Mouse (Mus musculus) large intestine, adult 2 months (tissue): ENCODE data around the gene Prkce. TPM values are rescaled to one million over a fixed set of nuclear protein-coding genes. Genes with fewer than 3 reads are reported as not detected.

ENCODE experiments used
- DNase-seq: peaks from one replicate; pipeline ENCODE4 v3.0.0-alpha.2; 2012; ENCODE audit warnings: low read depth, low spot score
- WGBS: fragments of 180-500 bp; shearing (Covaris S2); methylation state at CpG from one replicate; pipeline ENCODE4 v1.1.7; 2018; 5-methylcytosine and 5-hydroxymethylcytosine counted together
- polyA plus RNA-seq: library from polyadenylated mRNA; depleted of rRNA; stranded (reverse); fragments of >200 nt; gene quantifications from 2 replicates; pipeline ENCODE4 v1.2.3, GENCODE M21; 2012

Gene Prkce
- polyA plus RNA-seq, 1 experiment: 3.3 TPM

GRCm38 (mm10) chr17:86319967-86320602 lies 152.5 kb downstream of the Prkce start:
- WGBS: 90% methylated on average over 13 of the region's 13 CpGs

GRCm38 (mm10) chr17:86322840-86323239 lies 155.3 kb downstream of the Prkce start:
- no peak for DNase-seq
- WGBS: 39% methylated on average over 5 of the region's 5 CpGs

More at GRCm38 (mm10) chr17:86319967-86320602, 152.5 kb downstream of the Prkce start:
- no peak for DNase-seq

GRCm38 (mm10) chr17:86323310-86323709 lies 155.7 kb downstream of the Prkce start:
- no peak for DNase-seq

GRCm38 (mm10) chr17:86323909-86324686 lies 156.5 kb downstream of the Prkce start:
- WGBS: 64% methylated on average over 6 of the region's 6 CpGs
- no peak for DNase-seq

More at GRCm38 (mm10) chr17:86323310-86323709, 155.7 kb downstream of the Prkce start:
- WGBS: 40% methylated on average over 4 of the region's 4 CpGs

GRCm38 (mm10) chr17:86324756-86325155 lies 157.2 kb downstream of the Prkce start:
- no peak for DNase-seq
- 74% methylated on average over 7 of the region's 7 CpGs for WGBS

- no peak for DNase-seq
- WGBS: 87% methylated on average over 10 of the region's 10 CpGs
These were observed 157.7 kb downstream of the Prkce start for GRCm38 (mm10) chr17:86325317-86325716.

GRCm38 (mm10) chr17:86327958-86328357 lies 160.4 kb downstream of the Prkce start:
- 93% methylated on average over 4 of the region's 4 CpGs for WGBS
- DNase-seq: no peak

GRCm38 (mm10) chr17:86329273-86330075 lies 161.9 kb downstream of the Prkce start:
- no peak for DNase-seq
- WGBS: 15% methylated on average over 16 of the region's 16 CpGs

GRCm38 (mm10) chr17:86330076-86330955 lies 162.7 kb downstream of the Prkce start:
- 43% methylated on average over 16 of the region's 16 CpGs for WGBS
- no peak for DNase-seq

- no peak for DNase-seq
- WGBS: 94% methylated on average over 8 of the region's 8 CpGs
These were observed 164.2 kb downstream of the Prkce start for GRCm38 (mm10) chr17:86331835-86332234.

GRCm38 (mm10) chr17:86334990-86335389 lies 167.4 kb downstream of the Prkce start:
- peak; percentile 90 for DNase-seq

GRCm38 (mm10) chr17:86336652-86337073 lies 169.1 kb downstream of the Prkce start:
- no peak for DNase-seq
- 75% methylated on average over 4 of the region's 4 CpGs for WGBS

More at GRCm38 (mm10) chr17:86334990-86335389, 167.4 kb downstream of the Prkce start:
- 24% methylated on average over 4 of the region's 4 CpGs for WGBS

- DNase-seq: no peak
- 57% methylated on average over 3 of the region's 3 CpGs for WGBS
These were observed 169.5 kb downstream of the Prkce start for GRCm38 (mm10) chr17:86337076-86337475.

GRCm38 (mm10) chr17:86338328-86338727 lies 170.7 kb downstream of the Prkce start:
- 80% methylated on average over 5 of the region's 5 CpGs for WGBS
- DNase-seq: no peak

GRCm38 (mm10) chr17:86344032-86344431 lies 176.4 kb downstream of the Prkce start:
- no peak for DNase-seq
- 29% methylated on average over 8 of the region's 8 CpGs for WGBS

GRCm38 (mm10) chr17:86345234-86346005 lies 177.8 kb downstream of the Prkce start:
- DNase-seq: no peak
- WGBS: 94% methylated on average over 22 of the region's 22 CpGs

GRCm38 (mm10) chr17:86350236-86350635 lies 182.7 kb downstream of the Prkce start:
- 54% methylated on average over 3 of the region's 3 CpGs for WGBS
- no peak for DNase-seq

- no peak for DNase-seq
- 70% methylated on average over 12 of the region's 12 CpGs for WGBS
These were observed 183.2 kb downstream of the Prkce start for GRCm38 (mm10) chr17:86350791-86351261.
